Mouse (Mus musculus) heart, postnatal 0 days (tissue): Measurements from ENCODE around the gene Nat10.

Experiments
- CTCF ChIP-seq: IDR thresholded peaks from 2 replicates; pipeline ENCODE4 v1.5.1; 2016; ENCODE audit warnings: antibody characterized with exemption, control low read depth, low read depth
- EP300 ChIP-seq: IDR thresholded peaks from 2 replicates; pipeline ENCODE4 v1.6.1; 2016; ENCODE audit warnings: antibody characterized with exemption, low read depth

- TF ChIP-seq EP300, result no peak
- TF ChIP-seq CTCF, result no peak
Measured at GRCm38 (mm10) chr2:103684926-103685577, 76.0 kb downstream of the Nat10 start.
